Mouse (Mus musculus) heart, postnatal 10 days (tissue): ENCODE measurements around the gene Col27a1. TPM values are rescaled to one million over a fixed set of nuclear protein-coding genes. Genes with fewer than 3 reads are reported as not detected.

Experiments
- DNase-seq, 2 experiments: peaks; one replicate each; pipeline ENCODE4 v3.0.0; 2021
- intact Hi-C: fragments of 180-260 bp; cut with DNase I; formaldehyde crosslinking; loops from one replicate; pipeline ENCODE4 v1.15.1; 2025
- total RNA-seq, 2 experiments: library from RNA; stranded (reverse); gene quantifications; 2 replicates each; pipeline ENCODE4 v1.2.3; 2021

Col27a1 gene
- total RNA-seq, 2 experiments from 2014 or later: 3.8 to 4.8 TPM

DNA sequence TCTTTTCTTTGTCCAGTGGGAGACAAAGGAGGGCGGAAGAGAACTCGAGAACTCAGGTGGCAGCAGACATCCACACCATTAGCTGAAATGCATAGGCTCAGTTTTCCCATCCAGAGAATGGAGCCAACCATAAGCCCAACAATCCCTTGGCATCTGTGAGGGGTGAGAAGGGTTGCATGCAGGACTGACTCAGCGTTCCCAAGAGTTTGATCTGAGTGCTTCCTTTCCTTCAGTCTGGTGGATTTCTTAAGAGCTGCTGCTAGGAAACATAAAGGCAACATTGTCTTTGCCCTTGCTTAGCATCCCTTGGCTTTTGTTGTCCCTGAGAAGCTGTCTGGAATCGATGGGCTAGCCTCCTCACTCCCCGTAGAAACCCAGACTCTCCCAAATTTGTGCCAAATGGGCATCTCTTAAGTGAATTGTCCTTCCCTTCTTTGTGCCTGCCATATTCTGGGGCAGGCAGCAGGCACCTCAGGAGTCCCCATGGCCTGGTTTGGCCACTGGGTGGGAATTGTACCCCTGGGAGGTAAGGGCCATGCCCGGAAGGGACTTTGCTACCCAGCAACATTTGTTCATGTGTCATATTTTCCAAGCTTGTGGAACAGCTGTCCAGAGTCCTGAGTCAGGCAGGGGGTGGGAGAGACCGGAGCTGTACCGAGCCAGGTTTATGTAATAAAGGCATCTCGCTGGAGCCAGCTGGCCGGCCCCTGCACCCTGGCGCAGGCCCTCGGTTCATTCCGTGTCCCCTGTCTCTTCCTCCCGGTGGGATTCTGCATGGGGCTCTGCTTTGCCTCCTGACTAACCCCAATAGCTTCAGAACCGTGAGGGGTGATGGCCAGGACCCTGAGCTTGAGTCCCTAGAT lies 7.5 kb downstream of the Col27a1 start:
- intact Hi-C loops: no loop called here
- DNase-seq: peak; percentile 69 to 73

DNA sequence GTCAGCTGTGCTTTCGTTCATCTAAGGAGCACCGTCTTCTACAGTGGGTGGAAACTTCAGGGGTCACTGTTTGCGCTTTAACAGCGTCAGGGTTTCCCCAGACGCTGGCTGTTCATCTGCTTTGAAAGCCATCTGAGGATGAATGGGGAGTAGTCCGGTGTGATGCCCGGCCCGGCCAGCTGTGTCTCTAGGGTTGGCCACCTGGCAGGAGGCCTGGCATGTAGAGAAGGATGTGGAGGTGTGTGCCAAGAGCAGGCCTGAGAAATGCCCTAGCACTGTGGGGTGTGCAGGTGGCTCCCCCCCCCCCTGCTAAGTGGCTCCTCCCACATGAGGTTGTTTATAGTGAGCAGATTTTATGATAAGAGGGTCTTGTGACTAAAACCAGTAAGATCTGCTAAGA lies 8.4 kb downstream of the Col27a1 start:
- DNase-seq: no peak
- intact Hi-C loops: no loop called here

- intact Hi-C loops: no loop called here
- no peak for DNase-seq
Observed at GRCm38 (mm10) chr4:63225373-63225772, 11.6 kb downstream of the Col27a1 start.

DNA sequence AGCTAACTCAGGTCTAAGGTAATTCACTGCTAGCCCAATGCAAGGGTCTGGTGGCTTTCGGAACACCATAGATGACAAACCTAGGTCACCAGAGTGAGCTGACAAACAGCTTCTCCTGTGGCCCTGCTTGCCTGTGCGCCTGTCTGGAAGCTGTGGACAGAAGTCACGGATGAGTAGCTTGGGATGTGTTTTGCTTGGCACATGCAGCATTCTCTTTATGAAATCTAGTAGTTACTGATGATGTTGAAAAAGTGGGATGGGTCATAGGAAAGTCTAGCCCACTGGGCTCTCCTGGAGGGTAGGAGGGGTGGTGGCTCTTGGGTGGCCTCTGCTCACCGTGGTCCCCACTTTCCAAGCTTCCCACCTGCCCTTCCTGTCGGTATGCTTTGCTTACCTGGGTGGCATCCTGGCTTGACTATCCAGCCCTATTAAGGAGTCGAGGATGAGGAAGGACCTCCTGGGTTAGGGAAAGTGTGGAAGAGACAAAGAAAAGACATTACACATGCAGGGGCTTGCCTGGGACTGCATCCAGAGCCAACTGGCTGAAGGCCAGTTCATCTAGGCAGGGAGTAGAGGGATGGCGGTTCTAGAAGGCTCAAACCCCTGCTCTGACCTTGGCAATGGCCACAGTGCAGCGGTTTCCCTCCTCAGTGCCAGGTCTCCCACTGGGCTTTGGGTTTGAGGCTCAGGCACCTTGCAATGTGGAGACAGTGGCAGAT lies 12.5 kb downstream of the Col27a1 start:
- intact Hi-C loops: no loop called here
- DNase-seq: no peak

DNA sequence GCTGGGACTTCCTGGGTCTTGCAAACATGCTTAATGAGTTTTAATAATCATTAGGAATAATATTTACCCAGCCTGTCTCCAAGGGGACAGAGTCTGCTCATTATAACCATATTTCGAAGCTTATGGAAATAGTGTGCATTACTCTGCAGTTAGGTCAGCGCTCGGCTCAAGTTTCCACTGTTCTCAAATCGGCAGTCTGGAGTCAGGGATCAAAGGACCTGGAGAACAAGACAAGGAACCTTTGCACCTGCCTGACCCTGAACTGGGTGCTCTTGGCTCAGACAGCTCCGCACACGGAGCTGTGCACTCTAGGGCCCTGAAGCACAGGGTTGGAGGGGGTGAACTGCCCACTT lies 13.1 kb downstream of the Col27a1 start:
- intact Hi-C loops: no loop called here
- no peak for DNase-seq

- no peak for DNase-seq
- intact Hi-C loops: no loop called here
Observed at GRCm38 (mm10) chr4:63228943-63229342, 15.1 kb downstream of the Col27a1 start.

DNA sequence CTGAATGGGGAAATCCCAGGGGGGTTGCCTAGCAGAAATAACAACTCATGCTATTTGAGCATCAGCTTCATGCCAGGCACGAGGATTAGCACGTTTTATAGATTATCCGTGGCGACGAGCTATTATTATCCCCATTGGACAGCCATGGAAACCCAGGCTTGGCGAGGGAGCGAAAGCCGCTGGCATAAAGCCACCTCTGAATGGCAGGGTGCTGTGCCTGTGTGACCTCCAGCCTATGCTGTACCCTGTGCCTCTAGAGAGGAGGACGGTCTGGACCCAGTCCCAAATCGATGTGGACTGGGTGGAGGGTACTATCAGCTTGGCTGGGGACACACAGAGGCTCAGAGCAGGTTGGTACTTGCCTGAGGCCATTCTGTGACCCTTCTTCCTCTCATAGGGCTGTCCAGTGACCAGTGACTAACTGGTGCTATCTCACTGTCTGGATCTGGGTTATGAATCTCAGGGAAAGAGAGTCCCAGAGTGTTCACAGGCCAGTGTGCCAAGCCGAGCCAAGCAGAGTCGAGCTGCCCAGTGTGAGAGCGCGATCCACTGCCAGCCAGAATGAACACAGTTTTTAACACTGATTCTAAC lies 16.3 kb downstream of the Col27a1 start:
- peak; percentile 67 to 83 for DNase-seq
- intact Hi-C loops: no loop called here

GRCm38 (mm10) chr4:63231121-63231520 lies 17.3 kb downstream of the Col27a1 start:
- intact Hi-C loops: no loop called here
- DNase-seq: peak; percentile 76 to 82

DNA sequence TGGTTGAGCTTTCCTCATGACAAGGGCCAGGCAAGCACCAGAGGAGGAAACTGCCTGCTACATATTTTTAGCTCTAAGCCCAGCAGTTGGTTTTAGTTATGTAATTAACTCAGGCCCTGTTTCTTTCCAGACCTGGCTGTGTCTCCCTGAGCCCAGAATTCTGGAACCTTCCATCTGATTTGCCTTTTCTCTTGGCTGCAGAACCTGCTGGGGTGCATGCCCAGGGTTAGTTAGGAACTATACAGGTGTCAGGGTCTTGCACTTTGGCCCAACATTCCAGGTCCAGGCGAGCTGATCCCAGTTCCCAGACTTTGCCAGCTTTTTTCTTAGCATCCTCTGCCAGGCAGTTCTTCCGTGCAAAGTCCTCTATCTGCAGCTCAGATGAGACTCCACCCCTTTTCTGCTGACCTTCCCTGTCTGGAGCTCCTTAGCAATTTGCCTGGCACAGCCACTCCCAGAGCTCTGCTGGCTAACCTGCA lies 18.8 kb downstream of the Col27a1 start:
- intact Hi-C loops: no loop called here
- DNase-seq: no peak

GRCm38 (mm10) chr4:63233557-63234452 lies 20.0 kb downstream of the Col27a1 start:
- intact Hi-C loops: no loop called here

DNA sequence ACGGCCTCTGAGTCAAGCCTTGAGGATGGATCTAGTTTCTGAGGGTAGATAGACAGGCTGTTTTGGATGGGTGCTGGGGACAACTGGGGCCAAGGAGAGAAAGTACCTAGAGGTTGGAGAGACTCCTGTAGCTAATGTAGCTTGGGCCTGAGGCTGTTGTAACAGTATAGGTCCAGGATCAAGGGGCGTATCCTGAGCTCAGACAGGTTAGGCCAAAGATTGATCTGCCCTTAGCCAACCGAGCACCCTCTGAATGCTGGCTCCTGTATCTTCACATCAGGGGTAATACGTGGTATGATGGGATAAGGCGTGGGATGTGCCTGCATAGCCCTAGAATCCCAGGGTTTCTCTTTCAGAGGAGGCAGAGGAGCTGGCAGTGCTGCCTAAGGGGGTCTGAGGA lies 21.0 kb downstream of the Col27a1 start:
- intact Hi-C loops: no loop called here
- no peak for DNase-seq

More at GRCm38 (mm10) chr4:63233557-63234452, 20.0 kb downstream of the Col27a1 start:
- peak; percentile 68 to 75 for DNase-seq

GRCm38 (mm10) chr4:63236235-63236634 lies 22.4 kb downstream of the Col27a1 start:
- intact Hi-C loops: no loop called here
- no peak for DNase-seq

GRCm38 (mm10) chr4:63237225-63237624 lies 23.4 kb downstream of the Col27a1 start:
- intact Hi-C loops: no loop called here

DNA sequence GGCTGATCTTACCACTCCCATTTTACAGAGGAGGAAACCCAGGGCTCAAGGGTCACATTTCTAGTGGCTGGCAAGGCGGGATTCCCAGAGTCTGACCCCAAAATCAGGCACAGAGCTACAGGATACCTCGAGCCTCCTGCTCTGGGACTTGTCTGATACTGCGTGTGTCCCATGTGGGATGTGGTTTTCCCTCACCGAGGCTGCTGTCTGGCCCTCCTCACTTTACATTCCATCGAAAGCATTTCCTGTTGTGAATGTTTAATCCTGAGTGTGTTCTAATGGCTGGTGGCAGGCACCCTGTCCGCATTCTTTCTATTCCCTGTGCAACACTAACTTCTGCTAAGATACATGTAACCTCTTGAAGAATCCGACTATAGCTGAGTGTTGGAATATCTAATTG lies 24.3 kb downstream of the Col27a1 start:
- no peak for DNase-seq
- intact Hi-C loops: no loop called here

More at GRCm38 (mm10) chr4:63237225-63237624, 23.4 kb downstream of the Col27a1 start:
- no peak for DNase-seq

DNA sequence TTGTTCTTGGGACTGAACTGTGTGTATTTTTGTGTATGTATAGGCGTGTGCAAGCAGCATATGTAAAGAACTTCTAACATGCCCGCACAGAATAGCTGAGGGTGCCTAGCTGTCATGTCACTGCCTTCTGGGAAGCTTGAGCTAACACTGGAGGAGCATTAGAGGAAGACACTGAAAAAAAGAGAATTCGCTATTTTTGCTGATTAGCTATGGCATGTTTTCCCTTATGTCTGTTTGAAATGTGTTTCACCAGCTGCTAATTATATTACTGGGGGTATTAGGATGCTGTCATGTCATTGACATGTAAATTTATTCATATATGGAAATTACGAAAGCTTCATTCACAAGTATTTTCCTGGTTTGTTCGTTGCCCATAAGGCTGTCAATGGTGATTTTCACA lies 24.9 kb downstream of the Col27a1 start:
- intact Hi-C loops: no loop called here
- DNase-seq: no peak

DNA sequence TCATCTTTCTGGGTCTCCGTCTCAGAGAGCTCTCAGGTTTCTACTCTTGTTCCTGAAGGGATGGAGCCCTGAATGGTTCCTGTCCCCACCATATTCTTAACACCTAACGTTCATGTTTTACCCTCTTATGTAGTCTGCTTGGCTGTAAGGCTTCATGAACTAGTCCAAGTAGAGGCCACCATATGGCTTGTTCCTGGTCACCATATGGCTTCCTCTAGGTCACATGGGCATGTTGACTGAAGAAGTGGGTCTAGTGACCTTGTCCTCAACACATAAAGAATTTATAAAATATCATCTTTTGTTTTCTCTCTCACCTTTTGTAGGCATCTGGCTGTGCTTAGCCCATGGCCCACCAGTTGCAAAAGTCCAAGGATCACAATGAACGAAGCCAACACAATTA lies 27.2 kb downstream of the Col27a1 start:
- DNase-seq: no peak
- intact Hi-C loops: no loop called here

- intact Hi-C loops: no loop called here
- no peak for DNase-seq
Observed at GRCm38 (mm10) chr4:63247991-63248390, 34.2 kb downstream of the Col27a1 start.

DNA sequence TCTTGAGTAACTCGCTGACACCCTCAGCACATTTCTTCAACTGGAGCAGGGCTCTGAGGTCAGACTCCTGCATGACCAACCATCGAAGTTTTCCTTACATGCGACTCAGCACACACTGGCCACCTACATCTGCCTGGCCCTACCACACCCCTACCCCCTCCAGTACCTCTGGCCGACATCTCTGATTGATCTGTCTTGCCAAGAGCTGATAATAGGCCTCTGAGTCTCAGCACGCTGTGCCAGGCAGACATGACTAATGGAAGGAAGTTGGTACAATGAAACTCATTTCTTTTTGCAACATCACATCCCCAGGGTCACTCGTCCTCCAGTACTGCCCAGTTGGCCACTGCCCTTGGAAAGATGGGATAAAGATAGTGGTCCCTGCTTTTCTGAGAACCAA lies 35.1 kb downstream of the Col27a1 start:
- no peak for DNase-seq
- intact Hi-C loops: no loop called here

GRCm38 (mm10) chr4:63251760-63252159 lies 38.0 kb downstream of the Col27a1 start:
- no peak for DNase-seq
- intact Hi-C loops: no loop called here

DNA sequence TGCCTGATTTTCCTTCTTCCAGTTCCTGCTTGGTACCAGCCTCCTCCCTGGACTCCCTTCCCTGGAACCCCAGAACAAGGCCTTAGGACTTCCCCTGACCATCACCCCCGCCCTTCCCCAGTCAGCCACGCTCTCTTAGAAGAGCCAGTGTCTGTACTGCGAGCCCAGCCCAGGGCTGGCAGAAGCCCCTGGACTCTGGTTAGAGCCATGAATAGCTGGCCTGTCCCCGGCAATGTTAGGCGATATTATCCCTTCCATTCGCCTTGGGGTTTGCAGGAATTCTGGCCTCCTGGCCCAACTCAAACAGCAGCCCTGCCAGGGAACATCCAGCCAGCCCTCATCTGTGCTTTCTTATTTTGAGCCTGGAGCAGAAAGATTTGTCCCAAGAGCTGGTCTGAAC lies 39.9 kb downstream of the Col27a1 start:
- intact Hi-C loops: no loop called here
- peak; percentile 66 to 70 for DNase-seq

DNA sequence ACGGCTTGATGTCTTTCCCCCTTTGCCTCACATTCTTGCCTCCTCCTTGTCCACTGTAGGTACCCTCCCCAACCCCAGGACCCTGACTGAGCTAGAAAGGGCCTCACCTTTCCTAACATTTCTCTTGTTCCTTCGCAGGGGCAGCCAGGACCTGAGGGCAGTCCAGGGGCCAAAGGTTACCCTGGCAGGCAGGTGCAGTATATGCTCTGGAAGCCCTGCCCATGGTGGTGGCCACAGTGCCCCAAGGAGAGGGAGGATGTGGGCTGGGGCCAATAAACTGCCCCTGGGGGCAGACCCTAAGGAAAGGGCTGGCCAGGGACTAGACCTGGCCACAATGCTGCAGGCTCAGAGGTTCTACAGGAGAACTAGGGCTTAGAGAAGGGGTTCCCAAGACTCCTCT lies 40.3 kb downstream of the Col27a1 start:
- intact Hi-C loops: no loop called here
- DNase-seq: no peak
